Mouse (Mus musculus): ENCODE results near the gene Slc10a1.

GRCm38 (mm10) chr12:80945334-80945995 lies 23.0 kb downstream of the Slc10a1 start, which contains the start of gene Srsf5:
- TF ChIP-seq CTCF (IDR thresholded peaks at IDR 0.05; ENCODE audit: low read depth, low read length) (no peak), POLR2AphosphoS5 (IDR thresholded peaks at IDR 0.05; ENCODE audit: insufficient replicate concordance, low read depth, low read length) (peak; percentile 99), GATA1 (IDR thresholded peaks at IDR 0.05; ENCODE audit: borderline replicate concordance, low read length) (no peak), GATA2 (IDR thresholded peaks at IDR 0.05; ENCODE audit: borderline replicate concordance, low read depth, low read length) (no peak), TAL1 (conservative IDR thresholded peaks at IDR 0.05; ENCODE audit: low read depth, low read length) (no peak)

Data from G1E (cell line).